Mouse (Mus musculus): ENCODE results near the gene Gm3424.
"Not testable (repeated sequence)": the region's sequence is repeated elsewhere in the genome, so short reads cannot be mapped to it uniquely, and the experiment has no call there.

Gm3424 gene

GRCm38 (mm10) chr14:5830229-5830628 lies at the start of gene Gm3424:
Gene Gm3424 (minus strand): TSS chr14:5830329.
- in situ Hi-C loops (cut with MboI; ENCODE audit: low sequenced_read_pairs) = not testable (repeated sequence)

- in situ Hi-C loops (cut with MboI; ENCODE audit: low sequenced_read_pairs) = not testable (repeated sequence)
Observed at GRCm38 (mm10) chr14:5879791-5880190, 49.7 kb upstream of the Gm3424 start.

- in situ Hi-C loops (cut with MboI; ENCODE audit: low sequenced_read_pairs) = not testable (repeated sequence)
Observed at GRCm38 (mm10) chr14:5879136-5879535, 49.0 kb upstream of the Gm3424 start.

- in situ Hi-C loops (cut with MboI; ENCODE audit: low sequenced_read_pairs) = not testable (repeated sequence)
Observed at GRCm38 (mm10) chr14:5855911-5856310, 25.8 kb upstream of the Gm3424 start.

- in situ Hi-C loops (cut with MboI; ENCODE audit: low sequenced_read_pairs) = not testable (repeated sequence)
Observed at GRCm38 (mm10) chr14:5812699-5813356, 17.3 kb downstream of the Gm3424 start.

- in situ Hi-C loops (cut with MboI; ENCODE audit: low sequenced_read_pairs) = not testable (repeated sequence)
Observed at GRCm38 (mm10) chr14:5807882-5808281, 22.2 kb downstream of the Gm3424 start, which contains the start of gene Gm3383. Gene Gm3383 (minus strand): TSS chr14:5807982.

Data from CH12F3 (cell line).